Mouse (Mus musculus): ENCODE results near the gene Hsdl1.
A peak's percentile ranks its signal among the peaks of the same experiment; 100 is the strongest.

Gene Hsdl1

GRCm38 (mm10) chr8:119520102-119520501 is 54.9 kb downstream of the Hsdl1 start:
- DNase-seq = peak; percentile 34 to 48

GRCm38 (mm10) chr8:119516674-119517073 is 58.3 kb downstream of the Hsdl1 start:
- peak in 1 of 2 experiments; percentile 38 for DNase-seq

GRCm38 (mm10) chr8:119515767-119516166 is 59.2 kb downstream of the Hsdl1 start:
- no peak for DNase-seq

- DNase-seq = no peak
Observed at GRCm38 (mm10) chr8:119514940-119515339, 60.0 kb downstream of the Hsdl1 start.

GRCm38 (mm10) chr8:119513405-119513804 is 61.6 kb downstream of the Hsdl1 start:
- peak; percentile 79 to 83 for DNase-seq
